Mouse (Mus musculus) lung, adult 2 months (tissue): ENCODE data around the gene Rap2a.

ENCODE experiments used
- CTCF ChIP-seq: fragments of 200-500 bp; IDR thresholded peaks from 2 replicates; pipeline ENCODE4 v1.5.1; 2011; ENCODE audit warnings: mild to moderate bottlenecking, low read length, control low read depth; ENCODE audit not compliant: insufficient read depth
- POLR2A ChIP-seq: fragments of 200-500 bp; IDR thresholded peaks from 2 replicates; pipeline ENCODE4 v1.6.1; 2011; ENCODE audit warnings: low read depth, mild to moderate bottlenecking, control low read depth, low read length, borderline replicate concordance; ENCODE audit errors: extremely low read depth

- no peak for TF ChIP-seq CTCF
- TF ChIP-seq POLR2A: no peak
These were observed 31.1 kb downstream of the Rap2a start for GRCm38 (mm10) chr14:120509366-120509640.
